Mouse (Mus musculus): ENCODE results near the gene Rnf150. TPM values are rescaled to one million over a fixed set of nuclear protein-coding genes. Genes with fewer than 3 reads are reported as not detected.
A peak's percentile ranks its signal among the peaks of the same experiment; 100 is the strongest.

The Rnf150 gene
- total and polyA plus RNA-seq, 2 experiments, result 0.24 to 0.92 TPM

DNA sequence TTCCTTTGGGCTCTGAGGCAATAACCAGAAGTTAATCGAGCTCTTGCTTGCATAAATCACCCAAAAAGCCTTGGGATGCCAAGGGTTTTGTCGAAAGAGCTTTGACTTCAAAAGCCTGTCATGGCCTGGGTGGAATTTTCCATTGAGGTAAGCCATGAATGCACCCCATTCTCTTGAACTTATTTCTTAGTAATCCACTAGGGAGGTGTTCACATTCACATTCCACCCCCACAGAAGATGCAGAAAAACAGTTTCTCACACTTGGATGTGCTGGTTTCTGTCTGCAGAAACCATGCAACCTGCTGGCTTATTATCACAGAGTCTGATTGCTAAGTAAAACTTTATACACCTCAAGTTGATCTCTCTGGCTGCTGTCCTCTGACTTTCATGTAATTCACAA lies 148.1 kb downstream of the Rnf150 start:
- TF ChIP-seq CTCF (IDR thresholded peaks at IDR 0.05; ENCODE audit: low read depth, low read length) (no peak), POLR2A (IDR thresholded peaks at IDR 0.05; ENCODE audit: extremely low read depth, insufficient read depth, low read length) (no peak)
- no peak for DNase-seq (ENCODE audit: extremely low read depth, low read depth, low spot score)
- H3K9ac ChIP-seq (ENCODE audit: low read depth, low read length), result no peak overlapping the region
- H3K4me1 ChIP-seq (ENCODE audit: control insufficient read depth, insufficient read depth, low read length), result no peaks in the 10 kb centered on the region
- H3K79me2 ChIP-seq (ENCODE audit: control insufficient read depth, insufficient read depth, low read length), result no peaks in the 10 kb centered on the region
- H3K27me3 ChIP-seq (ENCODE audit: control insufficient read depth, insufficient read depth, low read length), result no peaks in the 10 kb centered on the region
- H3K36me3 ChIP-seq (ENCODE audit: control insufficient read depth, insufficient read depth, low read length), result no peaks in the 10 kb centered on the region
- WGBS, result 58% methylated on average over 2 of the region's 2 CpGs
- H3K4me3 ChIP-seq (ENCODE audit: insufficient read depth, low read depth, low read length), result no peak overlapping the region
- no peak overlapping the region for H3K27ac ChIP-seq (replicated peaks; ENCODE audit: insufficient read depth, low read depth, low read length)

DNA sequence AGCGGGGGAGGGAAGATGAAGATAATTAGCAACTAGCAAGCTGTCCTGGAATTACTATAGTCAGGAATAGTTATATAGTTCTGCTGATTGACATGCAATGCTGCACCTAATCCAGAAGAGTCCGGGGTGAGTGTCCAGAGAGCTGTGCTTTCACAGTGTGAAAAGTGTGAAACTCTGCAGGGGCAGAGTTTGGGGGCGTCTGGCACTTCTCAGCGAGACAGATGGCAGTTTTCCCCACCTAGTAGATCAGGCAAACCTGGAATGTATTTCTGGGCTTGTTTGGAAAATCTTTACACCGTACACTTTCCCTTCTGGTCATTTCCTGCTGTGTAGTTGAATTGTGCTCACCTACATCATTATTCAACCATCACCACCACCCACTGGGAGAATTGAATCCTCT lies 148.6 kb downstream of the Rnf150 start:
- H3K9ac ChIP-seq (ENCODE audit: low read depth, low read length), result no peak overlapping the region
- no peaks in the 10 kb centered on the region for H3K79me2 ChIP-seq (ENCODE audit: control insufficient read depth, insufficient read depth, low read length)
- 61% methylated on average over 5 of the region's 5 CpGs for WGBS

DNA sequence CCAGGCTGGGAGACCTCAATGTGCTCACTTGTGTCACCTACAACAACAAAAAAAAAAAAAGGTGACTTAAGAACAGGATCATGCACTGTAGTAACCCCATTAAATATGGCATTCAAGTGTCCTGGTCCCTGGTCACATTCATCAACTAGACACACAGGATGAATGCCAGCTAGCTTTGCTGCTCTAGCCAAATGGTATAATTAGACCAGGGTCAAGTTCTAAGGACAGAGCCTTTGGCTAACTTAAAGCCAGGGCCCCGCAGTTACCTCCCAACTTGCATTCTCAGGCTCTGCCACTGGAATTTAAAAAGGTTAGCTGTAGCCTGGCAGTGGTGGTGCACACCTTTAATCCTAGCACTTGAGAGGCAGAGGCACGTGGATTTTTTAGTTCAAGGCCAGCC lies 165.1 kb downstream of the Rnf150 start:
- 66% methylated on average over 2 of the region's 2 CpGs for WGBS
- no peak for DNase-seq (ENCODE audit: extremely low read depth, low read depth, low spot score)
- H3K4me3 ChIP-seq (ENCODE audit: insufficient read depth, low read depth, low read length), result no peak overlapping the region
- no peak for TF ChIP-seq CTCF (IDR thresholded peaks at IDR 0.05; ENCODE audit: low read depth, low read length)
- no peak for TF ChIP-seq POLR2A (IDR thresholded peaks at IDR 0.05; ENCODE audit: extremely low read depth, insufficient read depth, low read length)
- no peak overlapping the region for H3K27ac ChIP-seq (replicated peaks; ENCODE audit: insufficient read depth, low read depth, low read length)
- H3K79me2 ChIP-seq (ENCODE audit: control insufficient read depth, insufficient read depth, low read length), result no peaks in the 10 kb centered on the region
- H3K36me3 ChIP-seq (ENCODE audit: control insufficient read depth, insufficient read depth, low read length), result no peaks in the 10 kb centered on the region
- H3K9ac ChIP-seq (ENCODE audit: low read depth, low read length), result no peak overlapping the region
- no peaks in the 10 kb centered on the region for H3K4me1 ChIP-seq (ENCODE audit: control insufficient read depth, insufficient read depth, low read length)
- no peaks in the 10 kb centered on the region for H3K27me3 ChIP-seq (ENCODE audit: control insufficient read depth, insufficient read depth, low read length)

More for the DNA sequence above, 148.6 kb downstream of the Rnf150 start:
- Histone ChIP-seq H3K27me3 (ENCODE audit: control insufficient read depth, insufficient read depth, low read length) (no peaks in the 10 kb centered on the region), H3K4me1 (ENCODE audit: control insufficient read depth, insufficient read depth, low read length) (no peaks in the 10 kb centered on the region), H3K36me3 (ENCODE audit: control insufficient read depth, insufficient read depth, low read length) (no peaks in the 10 kb centered on the region), H3K4me3 (ENCODE audit: insufficient read depth, low read depth, low read length) (no peak overlapping the region), H3K27ac (replicated peaks; ENCODE audit: insufficient read depth, low read depth, low read length) (no peak overlapping the region)
- no peak for TF ChIP-seq POLR2A (IDR thresholded peaks at IDR 0.05; ENCODE audit: extremely low read depth, insufficient read depth, low read length)
- no peak for TF ChIP-seq CTCF (IDR thresholded peaks at IDR 0.05; ENCODE audit: low read depth, low read length)
- no peak for DNase-seq (ENCODE audit: extremely low read depth, low read depth, low spot score)

DNA sequence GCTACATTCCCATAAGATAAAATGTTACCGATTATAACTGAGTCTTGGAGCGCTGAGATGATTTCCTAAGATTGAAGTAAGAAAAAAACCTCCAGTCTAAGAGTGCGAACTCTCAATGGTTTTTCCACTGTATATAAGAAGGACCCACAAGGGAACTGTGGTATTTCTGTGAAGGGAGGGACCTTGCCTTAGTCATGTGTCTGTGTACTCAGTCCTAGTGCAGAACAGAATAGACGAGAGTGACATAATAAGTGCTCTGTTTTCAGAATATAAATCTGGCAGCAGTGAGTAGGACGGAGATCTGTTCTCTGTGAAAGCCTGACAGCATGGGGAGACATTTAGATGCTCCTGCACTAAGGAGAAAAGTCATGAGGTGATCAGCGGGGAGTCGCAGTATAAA lies 169.6 kb downstream of the Rnf150 start:
- no peaks in the 10 kb centered on the region for H3K79me2 ChIP-seq (ENCODE audit: control insufficient read depth, insufficient read depth, low read length)
- H3K4me3 ChIP-seq (ENCODE audit: insufficient read depth, low read depth, low read length), result no peak overlapping the region
- H3K4me1 ChIP-seq (ENCODE audit: control insufficient read depth, insufficient read depth, low read length), result no peaks in the 10 kb centered on the region; the same call in 1 of the 2 replicates
- no peak for TF ChIP-seq POLR2A (IDR thresholded peaks at IDR 0.05; ENCODE audit: extremely low read depth, insufficient read depth, low read length)
- no peak for TF ChIP-seq CTCF (IDR thresholded peaks at IDR 0.05; ENCODE audit: low read depth, low read length)
- H3K27ac ChIP-seq (replicated peaks; ENCODE audit: insufficient read depth, low read depth, low read length), result no peak overlapping the region
- DNase-seq (ENCODE audit: extremely low read depth, low read depth, low spot score), result no peak
- H3K9ac ChIP-seq (ENCODE audit: low read depth, low read length), result no peak overlapping the region
- no peaks in the 10 kb centered on the region for H3K36me3 ChIP-seq (ENCODE audit: control insufficient read depth, insufficient read depth, low read length)
- WGBS, result 80% methylated on average over 7 of the region's 7 CpGs
- H3K27me3 ChIP-seq (ENCODE audit: control insufficient read depth, insufficient read depth, low read length), result no peaks in the 10 kb centered on the region

DNA sequence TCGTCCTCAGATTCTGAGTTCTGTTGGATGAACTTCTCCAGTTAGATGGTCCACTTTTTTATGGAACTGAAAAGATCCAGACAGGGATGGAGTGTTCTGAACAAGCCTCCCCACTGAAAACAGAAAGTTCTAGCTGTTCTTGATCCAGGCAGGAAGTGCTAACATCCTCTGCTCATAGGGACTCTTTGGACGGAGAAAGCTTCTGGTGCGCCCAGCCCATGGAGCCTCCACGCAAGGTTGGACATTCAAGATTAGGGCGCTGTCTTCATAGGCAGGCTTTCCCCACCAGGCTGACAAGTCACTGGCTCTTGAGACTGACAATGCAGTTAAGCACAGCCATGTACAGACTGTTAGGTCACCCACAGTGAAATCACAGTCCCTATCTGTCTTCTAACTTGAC lies 172.0 kb downstream of the Rnf150 start:
- no peak overlapping the region for H3K27ac ChIP-seq (replicated peaks; ENCODE audit: insufficient read depth, low read depth, low read length)
- no peaks in the 10 kb centered on the region for H3K79me2 ChIP-seq (ENCODE audit: control insufficient read depth, insufficient read depth, low read length)
- 90% methylated on average over 5 of the region's 5 CpGs for WGBS
- no peaks in the 10 kb centered on the region; the same call in 1 of the 2 replicates for H3K4me1 ChIP-seq (ENCODE audit: control insufficient read depth, insufficient read depth, low read length)
- no peak overlapping the region for H3K9ac ChIP-seq (ENCODE audit: low read depth, low read length)
- H3K4me3 ChIP-seq (ENCODE audit: insufficient read depth, low read depth, low read length), result no peak overlapping the region
- no peaks in the 10 kb centered on the region for H3K36me3 ChIP-seq (ENCODE audit: control insufficient read depth, insufficient read depth, low read length)
- no peak for DNase-seq (ENCODE audit: extremely low read depth, low read depth, low spot score)
- no peak for TF ChIP-seq POLR2A (IDR thresholded peaks at IDR 0.05; ENCODE audit: extremely low read depth, insufficient read depth, low read length)
- no peak for TF ChIP-seq CTCF (IDR thresholded peaks at IDR 0.05; ENCODE audit: low read depth, low read length)
- no peaks in the 10 kb centered on the region for H3K27me3 ChIP-seq (ENCODE audit: control insufficient read depth, insufficient read depth, low read length)

DNA sequence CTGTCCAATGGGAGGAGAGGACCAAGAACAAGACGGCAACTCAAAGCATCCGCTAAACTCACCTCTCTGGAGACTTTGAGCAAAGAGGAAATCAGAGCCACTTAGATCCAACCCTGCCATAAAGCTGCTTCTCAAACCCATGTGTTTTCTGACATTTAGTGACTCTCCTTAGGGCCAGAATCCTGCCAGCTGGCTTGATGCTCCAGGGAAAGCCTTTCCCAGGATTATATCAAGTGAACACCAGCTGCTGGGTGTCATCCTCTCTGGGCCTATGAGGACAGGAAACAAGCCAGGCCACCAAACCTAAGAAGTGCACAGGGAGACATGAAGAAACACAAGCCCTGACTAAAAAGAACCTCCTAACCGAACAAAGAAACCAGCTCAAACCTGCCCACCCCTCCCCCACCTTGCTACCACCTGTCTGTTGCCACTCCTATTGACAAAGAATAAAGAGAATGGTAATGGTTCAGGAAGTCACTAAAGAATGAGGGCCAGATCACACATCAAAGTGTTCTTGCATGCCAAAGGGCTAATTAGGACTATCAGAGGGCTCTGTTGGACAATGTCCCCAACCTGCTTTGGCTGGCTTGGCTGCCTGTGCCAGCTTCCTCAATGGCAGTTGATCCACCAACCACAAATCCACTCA lies 173.5 kb downstream of the Rnf150 start:
- 82% methylated on average over 3 of the region's 3 CpGs for WGBS

More for the DNA sequence above, 173.5 kb downstream of the Rnf150 start:
- Histone ChIP-seq H3K4me3 (ENCODE audit: insufficient read depth, low read depth, low read length) (no peak overlapping the region), H3K79me2 (ENCODE audit: control insufficient read depth, insufficient read depth, low read length) (no peaks in the 10 kb centered on the region), H3K4me1 (ENCODE audit: control insufficient read depth, insufficient read depth, low read length) (no peaks in the 10 kb centered on the region; the same call in 1 of the 2 replicates), H3K36me3 (ENCODE audit: control insufficient read depth, insufficient read depth, low read length) (no peaks in the 10 kb centered on the region), H3K9ac (ENCODE audit: low read depth, low read length) (no peak overlapping the region), H3K27ac (replicated peaks; ENCODE audit: insufficient read depth, low read depth, low read length) (no peak overlapping the region), H3K27me3 (ENCODE audit: control insufficient read depth, insufficient read depth, low read length) (no peaks in the 10 kb centered on the region)
- peak; percentile 13 for DNase-seq (ENCODE audit: extremely low read depth, low read depth, low spot score)
- TF ChIP-seq CTCF (IDR thresholded peaks at IDR 0.05; ENCODE audit: low read depth, low read length) (no peak), POLR2A (IDR thresholded peaks at IDR 0.05; ENCODE audit: extremely low read depth, insufficient read depth, low read length) (no peak)

Measured in liver, adult 2 months (tissue).